Mouse (Mus musculus) testis, adult 2 months (tissue): ENCODE data around the gene Vegfa. TPM values are rescaled to one million over a fixed set of nuclear protein-coding genes. Genes with fewer than 3 reads are reported as not detected.

ENCODE experiments used
- H3K27ac ChIP-seq: fragments of 200-500 bp; 2 replicates; pipeline ENCODE4 v1.5.1; 2012; ENCODE audit warnings: low read depth, low read length; ENCODE audit not compliant: control insufficient read depth, insufficient read depth
- H3K27me3 ChIP-seq: fragments of 200-500 bp; 2 replicates; pipeline ENCODE4 v1.6.1; 2012; ENCODE audit warnings: mild to moderate bottlenecking, low read length, moderate library complexity; ENCODE audit not compliant: control insufficient read depth, insufficient read depth
- H3K36me3 ChIP-seq: fragments of 200-500 bp; 2 replicates; pipeline ENCODE4 v1.6.1; 2012; ENCODE audit warnings: mild to moderate bottlenecking, low read length; ENCODE audit not compliant: control insufficient read depth, insufficient read depth
- H3K4me1 ChIP-seq: fragments of 200-500 bp; 2 replicates; pipeline ENCODE4 v1.6.1; 2012; ENCODE audit warnings: low read length; ENCODE audit not compliant: control insufficient read depth, insufficient read depth
- H3K4me3 ChIP-seq: fragments of 200-500 bp; 2 replicates; pipeline ENCODE4 v1.5.1; 2012; ENCODE audit warnings: low read depth, mild to moderate bottlenecking, low read length, moderate library complexity, mixed read lengths; ENCODE audit not compliant: control insufficient read depth
- CTCF ChIP-seq: fragments of 200-500 bp; IDR thresholded peaks from 2 replicates; pipeline ENCODE4 v1.5.1; 2012; ENCODE audit warnings: low read depth, mild to moderate bottlenecking, inconsistent platforms, low read length, moderate library complexity; ENCODE audit not compliant: control insufficient read depth, insufficient read depth, insufficient replicate concordance
- POLR2A ChIP-seq: fragments of 200-500 bp; IDR thresholded peaks from 2 replicates; pipeline ENCODE4 v1.6.1; 2012; ENCODE audit warnings: low read depth, mild to moderate bottlenecking, inconsistent platforms, low read length, moderate library complexity; ENCODE audit not compliant: control insufficient read depth
- polyA plus RNA-seq: library from polyadenylated mRNA; depleted of rRNA; stranded (reverse); fragments of >200 nt; gene quantifications from 2 replicates; pipeline ENCODE4 v1.2.3, GENCODE M21; 2012; rRNA removed

Gene Vegfa
- 13.2 and 13.5 TPM in 2 replicates for polyA plus RNA-seq

DNA sequence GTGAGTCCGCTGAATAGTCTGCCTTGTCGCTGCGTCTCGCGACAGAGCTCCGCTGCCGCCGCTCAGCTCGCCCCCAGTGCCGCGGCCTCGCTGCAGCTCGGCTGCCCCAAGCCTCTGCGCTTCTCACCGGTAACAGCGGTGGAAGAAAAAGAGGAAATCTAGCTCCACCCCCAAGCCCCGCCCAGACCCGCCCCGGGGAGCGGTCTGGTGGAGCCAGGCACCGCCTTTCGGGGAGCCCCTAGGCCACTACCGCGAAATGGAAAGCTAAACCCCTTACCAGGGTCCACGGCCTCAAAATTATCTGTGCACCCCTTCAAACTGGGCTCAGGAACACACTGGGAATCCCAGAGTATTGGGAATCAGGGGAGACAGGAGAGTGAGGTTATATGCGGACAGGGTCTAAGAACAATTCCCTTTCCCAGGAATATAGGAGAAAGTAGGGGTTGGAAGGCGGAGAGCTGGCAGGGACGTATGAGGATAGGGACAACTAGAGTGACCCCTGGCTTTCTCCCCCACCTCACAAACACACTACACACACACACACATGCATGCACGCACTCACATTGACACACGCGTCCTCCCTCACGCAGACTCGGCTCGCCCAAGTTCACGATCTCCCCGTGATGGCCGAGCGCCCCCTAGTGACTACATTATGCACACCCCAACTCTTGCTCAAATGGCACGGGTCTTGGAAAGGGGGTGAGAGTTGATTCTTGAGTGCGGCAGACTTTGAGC is at the start of gene Vegfa:
Gene Vegfa, minus strand, starts transcription at position 113 of the 735 bp plus-strand sequence.
- Histone ChIP-seq H3K4me1 (peaks cover 20% of the 10 kb centered on the region), H3K4me3 (peak within 1 kb of the TSS; percentile 88), H3K27ac (no peak within 1 kb of the TSS)

DNA sequence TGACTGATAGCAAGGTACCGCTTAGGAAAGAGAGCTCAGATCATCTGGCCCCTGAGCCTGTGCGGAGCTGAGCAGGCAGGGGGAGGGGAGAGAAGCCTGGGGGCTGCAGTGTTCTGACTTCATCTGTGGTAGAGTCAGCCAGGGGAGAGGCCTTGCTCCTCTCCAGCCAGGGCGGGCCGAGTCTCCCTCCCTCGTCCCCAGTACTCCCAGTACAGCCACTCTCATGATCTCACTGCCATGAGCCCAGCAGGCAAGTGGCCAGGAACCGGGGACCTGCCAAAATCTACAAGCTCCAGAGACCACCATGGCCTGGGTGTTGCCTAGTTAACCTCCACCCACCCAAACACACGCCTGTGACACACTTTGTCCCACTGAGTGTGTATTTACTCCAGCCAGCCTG is 49.5 kb upstream of the Vegfa start:
- TF ChIP-seq CTCF, result no peak
- TF ChIP-seq POLR2A, result no peak
- Histone ChIP-seq H3K4me3 (no peak overlapping the region), H3K27me3 (no peaks in the 10 kb centered on the region), H3K4me1 (peaks cover 2% of the 10 kb centered on the region), H3K36me3 (no peaks in the 10 kb centered on the region), H3K27ac (no peak overlapping the region)

More for the DNA sequence above, at the start of gene Vegfa:
- H3K36me3 ChIP-seq, result no peaks in the 10 kb centered on the region
- peak; percentile 94 for TF ChIP-seq CTCF
- TF ChIP-seq POLR2A, result peak; percentile 68
- H3K27me3 ChIP-seq, result no peaks in the 10 kb centered on the region

DNA sequence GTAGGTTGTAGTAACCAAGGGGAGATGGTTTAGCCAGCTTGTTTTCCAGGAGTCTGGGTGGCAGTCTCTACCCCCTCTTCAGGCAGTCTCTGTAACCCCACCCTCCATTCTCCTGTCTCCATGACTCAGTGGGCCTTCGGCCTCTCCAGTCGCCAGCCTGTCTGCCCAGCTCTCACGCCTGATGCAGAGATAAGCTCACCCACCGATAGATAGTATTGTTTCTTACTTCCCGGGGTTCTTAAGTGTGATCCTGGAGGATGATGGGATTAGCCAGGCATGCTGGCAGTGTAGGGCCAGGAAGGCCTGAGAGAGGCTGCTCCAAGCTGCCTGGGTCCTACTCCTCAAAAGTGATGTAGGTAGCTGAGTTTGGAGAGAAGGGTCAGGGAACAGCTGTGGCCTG is 48.9 kb upstream of the Vegfa start:
- Histone ChIP-seq H3K4me1 (peaks cover 2% of the 10 kb centered on the region), H3K4me3 (no peak overlapping the region), H3K27ac (no peak overlapping the region), H3K27me3 (no peaks in the 10 kb centered on the region), H3K36me3 (no peaks in the 10 kb centered on the region)
- no peak for TF ChIP-seq POLR2A
- TF ChIP-seq CTCF, result no peak

DNA sequence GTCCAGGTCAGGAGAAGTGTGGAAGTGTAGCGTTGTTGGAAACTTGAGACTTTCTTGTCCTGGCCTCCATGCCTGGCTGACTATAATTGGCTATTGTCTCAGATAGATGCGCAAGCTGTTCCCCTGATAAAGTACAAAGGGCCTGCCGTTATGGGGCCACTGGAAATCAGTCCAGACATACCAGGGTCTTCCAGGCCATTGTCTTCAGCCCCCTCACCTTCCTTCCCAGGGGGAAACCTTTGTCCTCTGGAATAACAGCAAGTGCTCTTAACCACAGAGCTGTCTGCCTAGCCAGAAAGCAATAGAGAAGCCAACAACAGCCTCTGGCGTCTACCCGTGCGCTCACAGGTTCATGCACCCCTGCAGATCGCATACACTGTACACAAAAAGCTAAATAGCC is 48.2 kb upstream of the Vegfa start:
- Histone ChIP-seq H3K27me3 (no peaks in the 10 kb centered on the region), H3K4me3 (no peak overlapping the region), H3K4me1 (peaks cover 2% of the 10 kb centered on the region), H3K36me3 (no peaks in the 10 kb centered on the region), H3K27ac (no peak overlapping the region)
- TF ChIP-seq POLR2A (no peak), CTCF (no peak)

DNA sequence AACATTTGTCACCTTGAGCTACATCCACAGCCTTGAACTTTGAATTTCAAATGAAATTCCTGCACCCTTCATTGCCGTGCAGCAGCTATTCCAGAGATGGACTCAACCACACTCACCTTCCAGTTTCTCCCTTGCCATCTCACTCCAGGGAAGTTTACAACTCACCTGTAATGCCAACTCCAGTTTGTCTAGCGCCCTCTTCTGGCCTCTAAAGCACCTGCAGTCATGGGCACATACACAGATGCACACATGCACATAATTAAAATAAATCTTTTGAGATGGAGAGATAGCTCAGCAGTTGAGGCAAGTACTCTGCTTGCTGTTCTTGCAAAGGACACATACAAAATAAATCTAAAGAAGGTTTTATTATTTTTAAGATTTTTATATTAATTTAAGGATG is 46.9 kb upstream of the Vegfa start:
- Histone ChIP-seq H3K27me3 (no peaks in the 10 kb centered on the region), H3K27ac (no peak overlapping the region), H3K36me3 (no peaks in the 10 kb centered on the region), H3K4me1 (peaks cover 2% of the 10 kb centered on the region), H3K4me3 (no peak overlapping the region)
- TF ChIP-seq CTCF (peak; percentile 19; the same call in 1 of the 2 replicates), POLR2A (no peak)

DNA sequence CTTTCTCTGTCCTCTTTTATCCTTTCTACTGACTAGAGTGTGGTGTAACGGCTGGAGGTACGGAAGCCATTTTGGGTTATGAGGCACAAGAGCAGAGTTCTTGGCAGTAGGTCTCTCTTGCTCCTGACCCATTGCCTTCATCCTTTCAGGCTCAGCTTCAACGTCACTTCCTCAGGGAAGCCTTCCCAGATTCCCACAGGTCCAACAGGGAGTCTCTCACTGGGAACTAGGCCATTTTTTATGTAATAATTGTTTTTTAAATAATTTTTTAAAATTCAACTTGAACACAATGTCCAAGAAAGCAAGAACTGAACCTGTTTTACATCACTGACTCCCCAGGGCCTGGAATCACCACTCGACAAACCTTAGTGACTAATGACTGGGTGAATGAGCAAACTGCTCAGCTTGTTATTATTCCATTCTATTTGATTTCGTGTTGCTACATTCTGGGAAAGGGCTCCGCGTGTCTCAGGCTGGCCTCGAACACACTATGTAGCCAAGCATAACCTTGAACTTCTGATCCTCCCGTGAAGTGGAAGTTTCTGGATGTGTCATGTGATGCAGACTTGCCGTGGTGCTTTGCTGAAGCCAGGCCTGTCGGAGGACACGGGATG is 45.9 kb upstream of the Vegfa start:
- no peaks in the 10 kb centered on the region for H3K27me3 ChIP-seq
- no peak overlapping the region for H3K27ac ChIP-seq
- TF ChIP-seq CTCF (no peak), POLR2A (no peak)
- H3K36me3 ChIP-seq, result no peaks in the 10 kb centered on the region
- H3K4me3 ChIP-seq, result no peak overlapping the region
- peaks cover 7% of the 10 kb centered on the region for H3K4me1 ChIP-seq

DNA sequence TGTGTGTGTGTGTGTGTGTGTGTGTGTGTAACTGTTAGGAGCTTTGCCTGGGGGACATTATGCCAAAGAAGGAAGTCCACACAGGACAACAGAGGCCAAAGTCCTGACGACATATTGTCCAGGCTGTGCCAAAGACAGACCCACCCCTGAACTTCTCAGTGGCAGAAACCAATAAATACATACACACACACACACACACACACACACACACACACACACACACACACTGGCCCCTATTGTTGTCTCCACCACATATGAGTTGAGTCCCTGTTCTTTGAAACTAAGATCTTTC is 44.0 kb upstream of the Vegfa start:
- Histone ChIP-seq H3K27ac (no peak overlapping the region), H3K4me3 (no peak overlapping the region), H3K27me3 (no peaks in the 10 kb centered on the region), H3K36me3 (no peaks in the 10 kb centered on the region), H3K4me1 (peaks cover 4% of the 10 kb centered on the region)
- TF ChIP-seq POLR2A (no peak), CTCF (no peak)
